Mouse (Mus musculus): Measurements from ENCODE around the gene Gm20605.

- TF ChIP-seq CTCF (IDR thresholded peaks at IDR 0.05; ENCODE audit: borderline replicate concordance, insufficient read depth, low read length) (no peak), POLR2A (IDR thresholded peaks at IDR 0.05; ENCODE audit: low read depth, low read length) (no peak)
Observed at GRCm38 (mm10) chr5:137601365-137601729, 27.6 kb upstream of the Gm20605 start.
